Mouse (Mus musculus): ENCODE results near the gene Cspg5. TPM values are rescaled to one million over a fixed set of nuclear protein-coding genes. Genes with fewer than 3 reads are reported as not detected.

Gene Cspg5
- polyA plus RNA-seq, 1 experiment from 2014 or later = 230 TPM

DNA sequence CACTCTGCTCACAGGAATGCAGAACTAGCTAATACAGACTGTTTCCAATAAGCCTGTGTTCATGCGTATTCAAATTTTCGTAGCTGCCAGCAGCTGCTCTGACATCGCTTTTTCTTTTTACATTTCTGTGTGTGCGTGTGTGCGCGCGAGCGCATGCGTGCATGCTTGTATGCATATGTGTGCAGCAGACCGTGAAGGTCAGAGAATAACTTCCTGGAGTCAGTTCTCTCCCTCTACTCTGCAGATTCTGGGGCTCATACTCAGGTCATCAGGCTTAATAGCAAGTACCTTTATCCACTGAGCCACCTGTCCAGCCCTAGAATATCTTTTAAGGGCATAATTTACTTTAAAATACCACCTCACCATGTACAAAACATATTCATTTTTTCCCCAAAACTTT lies 24.8 kb downstream of the Cspg5 start:
- no peaks in the 10 kb centered on the region for H3K27me3 ChIP-seq (ENCODE audit: control insufficient read depth, insufficient read depth, low read depth, low read length)
- no peak overlapping the region for H3K27ac ChIP-seq (ENCODE audit: low read length)
- H3K9me3 ChIP-seq (replicated peaks; ENCODE audit: control insufficient read depth, low read length, poor library complexity, severe bottlenecking) = no peaks in the 10 kb centered on the region
- H3K4me2 ChIP-seq (ENCODE audit: low read length) = no peak overlapping the region
- H3K4me3 ChIP-seq (ENCODE audit: low read depth, low read length) = no peak overlapping the region
- H3K4me1 ChIP-seq (ENCODE audit: control insufficient read depth, insufficient read depth, low read length) = no peaks in the 10 kb centered on the region
- WGBS = 90% methylated on average over 10 of the region's 10 CpGs
- ATAC-seq = no peak
- no peak overlapping the region for H3K9ac ChIP-seq (ENCODE audit: low read depth, low read length)
- no peaks in the 10 kb centered on the region for H3K36me3 ChIP-seq (ENCODE audit: control insufficient read depth, insufficient read depth, low read length)

DNA sequence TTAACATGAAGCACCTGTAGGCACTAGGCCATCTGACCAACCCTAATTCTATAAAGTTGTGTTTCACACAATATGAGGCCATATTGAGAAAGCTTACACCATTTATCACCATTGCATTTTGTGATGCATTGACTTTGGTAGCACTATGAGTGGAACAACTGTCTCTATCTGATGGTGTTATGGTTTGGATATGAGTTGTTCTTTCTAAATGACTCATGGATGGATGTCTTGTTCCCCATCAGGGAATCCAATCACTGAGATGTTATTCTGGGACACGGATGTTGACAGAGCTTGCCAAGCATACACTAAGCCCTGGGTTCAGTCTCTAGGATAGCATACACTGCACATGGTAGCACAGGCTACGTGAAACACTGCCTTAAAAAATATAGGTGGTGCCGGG lies 28.7 kb downstream of the Cspg5 start:
- no peaks in the 10 kb centered on the region for H3K4me1 ChIP-seq (ENCODE audit: control insufficient read depth, insufficient read depth, low read length)
- WGBS = 93% methylated on average over 3 of the region's 3 CpGs
- no peak for ATAC-seq

GRCm38 (mm10) chr9:110273507-110273906 lies 29.9 kb downstream of the Cspg5 start:
- no peak overlapping the region for H3K9ac ChIP-seq (ENCODE audit: low read depth, low read length)
- no peak overlapping the region for H3K4me3 ChIP-seq (ENCODE audit: low read depth, low read length)
- no peak for ATAC-seq
- no peaks in the 10 kb centered on the region for H3K4me1 ChIP-seq (ENCODE audit: control insufficient read depth, insufficient read depth, low read length)
- no peaks in the 10 kb centered on the region for H3K9me3 ChIP-seq (replicated peaks; ENCODE audit: control insufficient read depth, low read length, poor library complexity, severe bottlenecking)
- no peak overlapping the region for H3K4me2 ChIP-seq (ENCODE audit: low read length)
- H3K27ac ChIP-seq (ENCODE audit: low read length) = peak overlapping the region; percentile 50; the same call in 1 of the 2 replicates
- H3K36me3 ChIP-seq (ENCODE audit: control insufficient read depth, insufficient read depth, low read length) = no peaks in the 10 kb centered on the region
- WGBS = 76% methylated on average over 4 of the region's 4 CpGs
- H3K27me3 ChIP-seq (ENCODE audit: control insufficient read depth, insufficient read depth, low read depth, low read length) = no peaks in the 10 kb centered on the region

More for the DNA sequence above, 28.7 kb downstream of the Cspg5 start:
- H3K9ac ChIP-seq (ENCODE audit: low read depth, low read length) = no peak overlapping the region
- H3K4me3 ChIP-seq (ENCODE audit: low read depth, low read length) = no peak overlapping the region
- H3K27me3 ChIP-seq (ENCODE audit: control insufficient read depth, insufficient read depth, low read depth, low read length) = no peaks in the 10 kb centered on the region
- H3K36me3 ChIP-seq (ENCODE audit: control insufficient read depth, insufficient read depth, low read length) = no peaks in the 10 kb centered on the region
- H3K4me2 ChIP-seq (ENCODE audit: low read length) = no peak overlapping the region
- no peak overlapping the region for H3K27ac ChIP-seq (ENCODE audit: low read length)
- H3K9me3 ChIP-seq (replicated peaks; ENCODE audit: control insufficient read depth, low read length, poor library complexity, severe bottlenecking) = no peaks in the 10 kb centered on the region

GRCm38 (mm10) chr9:110275882-110276281 lies 32.3 kb downstream of the Cspg5 start:
- no peak for ATAC-seq

DNA sequence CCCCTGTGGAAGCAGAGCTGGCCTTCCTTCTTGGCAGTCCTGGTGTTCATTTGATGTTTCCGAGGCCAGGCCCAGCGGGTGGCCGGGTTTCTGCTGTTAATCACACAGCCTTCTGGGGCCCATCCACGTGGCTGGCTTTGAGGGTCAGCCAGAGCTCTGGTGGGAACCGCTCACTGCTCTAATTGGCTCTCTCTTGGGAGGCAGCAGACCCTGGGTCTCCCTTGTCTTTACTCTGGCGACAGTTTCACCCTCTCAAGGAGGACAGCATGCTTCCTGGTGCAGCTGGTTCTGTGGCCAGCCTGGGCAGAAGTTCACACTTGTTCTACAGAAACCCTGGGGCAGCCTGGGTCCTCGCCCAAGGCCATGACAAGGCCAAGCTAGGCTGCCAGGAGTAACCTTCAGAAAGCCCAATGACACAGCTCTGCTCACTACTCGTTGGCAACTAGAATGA lies 33.9 kb downstream of the Cspg5 start:
- no peak for ATAC-seq
- H3K27ac ChIP-seq (ENCODE audit: low read length) = no peak overlapping the region

More at GRCm38 (mm10) chr9:110275882-110276281, 32.3 kb downstream of the Cspg5 start:
- H3K4me3 ChIP-seq (ENCODE audit: low read depth, low read length) = no peak overlapping the region
- no peaks in the 10 kb centered on the region for H3K36me3 ChIP-seq (ENCODE audit: control insufficient read depth, insufficient read depth, low read length)
- no peak overlapping the region for H3K27ac ChIP-seq (ENCODE audit: low read length)
- H3K27me3 ChIP-seq (ENCODE audit: control insufficient read depth, insufficient read depth, low read depth, low read length) = no peaks in the 10 kb centered on the region
- H3K4me1 ChIP-seq (ENCODE audit: control insufficient read depth, insufficient read depth, low read length) = no peaks in the 10 kb centered on the region
- WGBS = 79% methylated on average over 5 of the region's 5 CpGs
- no peak overlapping the region for H3K4me2 ChIP-seq (ENCODE audit: low read length)
- H3K9ac ChIP-seq (ENCODE audit: low read depth, low read length) = no peak overlapping the region
- H3K9me3 ChIP-seq (replicated peaks; ENCODE audit: control insufficient read depth, low read length, poor library complexity, severe bottlenecking) = no peaks in the 10 kb centered on the region

DNA sequence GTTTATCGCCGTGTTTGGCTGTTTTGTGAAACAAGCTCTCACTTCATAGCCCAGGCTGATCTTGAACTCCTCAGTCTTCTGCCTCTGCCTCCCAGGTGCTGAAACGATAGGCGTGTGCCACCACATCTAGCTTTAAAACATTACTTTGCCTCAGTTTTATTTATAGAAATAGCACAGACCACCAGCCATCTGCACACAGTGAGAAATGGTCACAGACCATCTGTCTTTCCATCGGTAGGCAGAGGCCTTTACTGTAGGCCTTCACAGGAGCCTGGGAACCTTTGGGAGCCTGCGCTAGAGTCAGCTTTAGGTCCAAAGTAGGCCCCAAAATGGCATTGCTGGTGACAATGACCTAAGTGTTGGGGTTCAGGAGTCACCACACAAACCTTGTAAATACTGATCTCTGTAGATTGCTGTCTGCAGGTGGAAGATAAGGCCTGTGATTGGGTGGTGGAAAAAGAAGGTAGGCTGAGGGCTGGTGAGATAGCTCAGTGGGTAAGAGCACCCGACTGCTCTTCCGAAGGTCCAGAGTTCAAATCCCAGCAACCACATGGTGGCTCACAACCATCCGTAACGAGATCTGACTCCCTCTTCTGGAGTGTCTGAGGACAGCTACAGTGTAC lies 40.6 kb downstream of the Cspg5 start:
- H3K4me2 ChIP-seq (ENCODE audit: low read length) = no peak overlapping the region
- no peak overlapping the region for H3K9ac ChIP-seq (ENCODE audit: low read depth, low read length)
- ATAC-seq = no peak
- no peaks in the 10 kb centered on the region for H3K36me3 ChIP-seq (ENCODE audit: control insufficient read depth, insufficient read depth, low read length)
- WGBS = 97% methylated on average over 8 of the region's 10 CpGs
- H3K4me3 ChIP-seq (ENCODE audit: low read depth, low read length) = no peak overlapping the region
- H3K9me3 ChIP-seq (replicated peaks; ENCODE audit: control insufficient read depth, low read length, poor library complexity, severe bottlenecking) = no peaks in the 10 kb centered on the region
- H3K4me1 ChIP-seq (ENCODE audit: control insufficient read depth, insufficient read depth, low read length) = peaks cover 3% of the 10 kb centered on the region; the same call in 1 of the 2 replicates
- H3K27me3 ChIP-seq (ENCODE audit: control insufficient read depth, insufficient read depth, low read depth, low read length) = no peaks in the 10 kb centered on the region
- no peak overlapping the region for H3K27ac ChIP-seq (ENCODE audit: low read length)

More for the DNA sequence above, 33.9 kb downstream of the Cspg5 start:
- H3K4me3 ChIP-seq (ENCODE audit: low read depth, low read length) = no peak overlapping the region
- H3K4me2 ChIP-seq (ENCODE audit: low read length) = no peak overlapping the region
- H3K4me1 ChIP-seq (ENCODE audit: control insufficient read depth, insufficient read depth, low read length) = no peaks in the 10 kb centered on the region
- H3K9me3 ChIP-seq (replicated peaks; ENCODE audit: control insufficient read depth, low read length, poor library complexity, severe bottlenecking) = no peaks in the 10 kb centered on the region
- H3K27me3 ChIP-seq (ENCODE audit: control insufficient read depth, insufficient read depth, low read depth, low read length) = no peaks in the 10 kb centered on the region
- no peak overlapping the region for H3K9ac ChIP-seq (ENCODE audit: low read depth, low read length)
- 51% methylated on average over 8 of the region's 8 CpGs for WGBS
- no peaks in the 10 kb centered on the region for H3K36me3 ChIP-seq (ENCODE audit: control insufficient read depth, insufficient read depth, low read length)

GRCm38 (mm10) chr9:110287321-110287924 lies 43.8 kb downstream of the Cspg5 start:
- Histone ChIP-seq H3K27me3 (ENCODE audit: control insufficient read depth, insufficient read depth, low read depth, low read length) (no peaks in the 10 kb centered on the region), H3K4me1 (ENCODE audit: control insufficient read depth, insufficient read depth, low read length) (peaks cover 3% of the 10 kb centered on the region; the same call in 1 of the 2 replicates), H3K4me3 (ENCODE audit: low read depth, low read length) (no peak overlapping the region), H3K9me3 (replicated peaks; ENCODE audit: control insufficient read depth, low read length, poor library complexity, severe bottlenecking) (no peaks in the 10 kb centered on the region), H3K4me2 (ENCODE audit: low read length) (no peak overlapping the region), H3K9ac (ENCODE audit: low read depth, low read length) (no peak overlapping the region), H3K36me3 (ENCODE audit: control insufficient read depth, insufficient read depth, low read length) (no peaks in the 10 kb centered on the region), H3K27ac (ENCODE audit: low read length) (peak overlapping the region; percentile 75)
- 24% methylated on average over 7 of the region's 7 CpGs for WGBS
- ATAC-seq = peak; percentile 90

- WGBS = 43% methylated on average over 12 of the region's 12 CpGs
- 0 out of 2 replicates have a peak, but pooled peaks have one; percentile 50 for ATAC-seq
- Histone ChIP-seq H3K27me3 (ENCODE audit: control insufficient read depth, insufficient read depth, low read depth, low read length) (no peaks in the 10 kb centered on the region), H3K4me2 (ENCODE audit: low read length) (no peak overlapping the region), H3K9ac (ENCODE audit: low read depth, low read length) (no peak overlapping the region), H3K36me3 (ENCODE audit: control insufficient read depth, insufficient read depth, low read length) (no peaks in the 10 kb centered on the region), H3K4me3 (ENCODE audit: low read depth, low read length) (no peak overlapping the region), H3K9me3 (replicated peaks; ENCODE audit: control insufficient read depth, low read length, poor library complexity, severe bottlenecking) (no peaks in the 10 kb centered on the region), H3K4me1 (ENCODE audit: control insufficient read depth, insufficient read depth, low read length) (peaks cover 3% of the 10 kb centered on the region; the same call in 1 of the 2 replicates), H3K27ac (ENCODE audit: low read length) (peak overlapping the region; percentile 44)
Observed at GRCm38 (mm10) chr9:110293254-110293718, 49.7 kb downstream of the Cspg5 start.

GRCm38 (mm10) chr9:110293873-110294415 lies 50.4 kb downstream of the Cspg5 start:
- no peak for ATAC-seq
- Histone ChIP-seq H3K36me3 (ENCODE audit: control insufficient read depth, insufficient read depth, low read length) (no peaks in the 10 kb centered on the region), H3K4me3 (ENCODE audit: low read depth, low read length) (no peak overlapping the region), H3K27me3 (ENCODE audit: control insufficient read depth, insufficient read depth, low read depth, low read length) (no peaks in the 10 kb centered on the region), H3K9ac (ENCODE audit: low read depth, low read length) (no peak overlapping the region), H3K4me2 (ENCODE audit: low read length) (no peak overlapping the region), H3K27ac (ENCODE audit: low read length) (peak overlapping the region; percentile 44), H3K4me1 (ENCODE audit: control insufficient read depth, insufficient read depth, low read length) (peaks cover 3% of the 10 kb centered on the region; the same call in 1 of the 2 replicates), H3K9me3 (replicated peaks; ENCODE audit: control insufficient read depth, low read length, poor library complexity, severe bottlenecking) (no peaks in the 10 kb centered on the region)
- WGBS = 85% methylated on average over 13 of the region's 13 CpGs

All from midbrain, embryonic 16.5 days (tissue).